Mouse (Mus musculus): ENCODE data around the gene Gm27021.

The Gm27021 gene

DNA sequence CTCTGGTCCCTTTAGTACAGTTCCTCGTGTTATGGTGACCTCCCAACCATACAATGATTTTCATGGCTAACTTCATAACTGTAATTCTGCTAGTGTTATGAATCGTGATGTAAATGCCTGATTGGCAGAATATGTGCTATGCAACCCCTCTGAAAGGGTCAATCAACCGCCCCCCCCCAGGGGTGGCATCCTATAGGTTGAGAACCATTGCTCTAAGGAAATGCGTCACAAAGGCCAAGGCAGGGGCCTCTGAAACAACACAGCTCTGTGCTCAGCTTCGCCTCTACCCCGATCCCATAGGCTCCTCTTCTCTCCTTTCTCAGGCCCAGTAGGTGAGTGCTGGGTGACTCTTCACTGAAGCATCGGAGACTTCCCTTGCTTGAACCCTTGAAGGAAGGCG lies 17.7 kb upstream of the Gm27021 start:
- DNase-seq (ENCODE audit: low spot score in 2 of 2), result no peak

DNA sequence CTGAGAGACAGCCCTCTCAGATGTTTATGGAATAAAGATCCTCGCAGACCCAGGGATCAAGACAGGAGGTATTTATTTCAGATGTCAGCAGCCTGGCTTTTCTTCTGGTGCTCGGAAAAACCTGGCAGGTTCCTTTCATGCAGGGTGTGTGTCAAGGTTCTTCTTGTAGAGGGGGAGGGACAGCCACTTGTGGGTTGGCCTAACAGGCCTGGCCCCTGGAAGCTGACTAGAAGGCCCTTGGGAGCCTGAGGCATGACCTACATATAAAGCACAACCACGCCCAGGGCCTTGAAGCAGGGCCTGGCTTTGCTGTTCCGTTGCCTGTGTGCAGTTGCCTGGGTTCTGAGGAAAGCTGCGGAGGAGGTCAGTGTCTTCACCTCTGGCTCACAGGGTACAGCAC lies 17.2 kb upstream of the Gm27021 start:
- DNase-seq (ENCODE audit: low spot score in 2 of 2), result no peak

- no peak for DNase-seq (ENCODE audit: low spot score in 2 of 2)
These were observed 16.2 kb upstream of the Gm27021 start for GRCm38 (mm10) chr8:120684082-120684481.

GRCm38 (mm10) chr8:120683602-120684001 lies 15.7 kb upstream of the Gm27021 start:
- peak in 1 of 2 experiments; percentile 51 for DNase-seq (ENCODE audit: low spot score in 2 of 2)

GRCm38 (mm10) chr8:120681113-120681512 lies 13.2 kb upstream of the Gm27021 start:
- DNase-seq (ENCODE audit: low spot score in 2 of 2), result no peak

DNA sequence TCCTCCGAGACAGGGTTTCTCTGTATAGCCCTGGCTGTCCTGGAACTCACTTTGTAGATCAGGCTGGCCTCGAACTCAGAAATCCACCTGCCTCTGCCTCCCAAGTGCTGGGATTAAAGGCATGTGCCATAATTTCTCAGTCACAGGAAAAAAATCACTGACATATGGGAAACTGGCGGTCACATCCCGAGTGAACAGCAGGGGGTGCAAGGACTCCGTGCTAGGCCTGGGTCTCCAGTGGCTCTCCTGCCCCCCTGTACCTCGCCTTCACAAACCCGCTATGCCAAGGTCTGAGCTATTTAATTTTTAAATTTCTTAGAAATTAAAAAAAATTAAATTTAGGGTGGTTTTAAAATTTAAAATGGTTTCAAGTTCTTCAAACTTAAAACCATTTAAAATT lies 12.5 kb upstream of the Gm27021 start:
- peak; percentile 56 to 59 for DNase-seq (ENCODE audit: low spot score in 2 of 2)

- DNase-seq (ENCODE audit: low spot score in 2 of 2), result no peak
These were observed 11.9 kb upstream of the Gm27021 start for GRCm38 (mm10) chr8:120679629-120680387.

DNA sequence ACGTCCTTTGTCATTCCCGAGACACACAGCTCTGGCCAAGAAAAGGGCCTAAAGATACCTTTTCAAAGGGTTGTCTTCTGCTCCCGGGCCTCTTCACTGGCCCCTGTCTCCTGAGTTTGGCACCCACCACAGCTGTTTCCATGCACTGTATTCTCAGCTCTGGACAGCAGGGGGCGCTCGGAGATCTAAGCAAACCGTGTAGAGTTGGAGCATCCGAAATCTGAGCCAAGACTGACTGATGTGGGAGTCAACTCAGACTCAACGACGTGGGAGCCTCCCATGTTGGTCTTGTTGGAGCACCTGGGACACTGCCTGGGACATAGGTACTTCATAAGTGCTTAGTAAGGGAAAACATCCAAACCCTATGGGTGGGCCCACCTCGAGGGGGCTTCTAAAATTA lies 10.6 kb upstream of the Gm27021 start:
- DNase-seq (ENCODE audit: low spot score in 2 of 2), result peak; percentile 88 to 92

DNA sequence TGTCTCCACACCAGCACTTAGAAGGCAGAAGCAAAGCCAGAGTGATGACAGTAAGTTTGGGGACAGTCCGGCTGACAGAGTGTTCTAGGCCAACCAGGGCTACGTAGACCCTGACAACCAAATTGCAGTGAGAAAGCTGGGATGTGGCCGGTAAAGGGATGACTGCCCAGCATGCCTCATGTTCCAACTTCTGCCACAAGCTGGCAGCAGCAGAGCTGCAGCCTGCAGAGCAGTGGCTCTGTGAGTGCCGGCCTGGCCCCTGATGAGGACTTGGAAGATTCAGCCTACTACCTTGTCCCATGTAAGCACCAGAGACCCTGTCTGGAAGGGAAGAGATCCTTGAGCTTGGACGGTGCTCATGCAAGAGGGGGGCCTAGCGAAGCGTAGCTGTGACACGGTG lies 7.8 kb upstream of the Gm27021 start:
- DNase-seq (ENCODE audit: low spot score in 2 of 2), result no peak

- DNase-seq (ENCODE audit: low spot score in 2 of 2), result no peak
These were observed 5.4 kb upstream of the Gm27021 start for GRCm38 (mm10) chr8:120673298-120673697.

DNA sequence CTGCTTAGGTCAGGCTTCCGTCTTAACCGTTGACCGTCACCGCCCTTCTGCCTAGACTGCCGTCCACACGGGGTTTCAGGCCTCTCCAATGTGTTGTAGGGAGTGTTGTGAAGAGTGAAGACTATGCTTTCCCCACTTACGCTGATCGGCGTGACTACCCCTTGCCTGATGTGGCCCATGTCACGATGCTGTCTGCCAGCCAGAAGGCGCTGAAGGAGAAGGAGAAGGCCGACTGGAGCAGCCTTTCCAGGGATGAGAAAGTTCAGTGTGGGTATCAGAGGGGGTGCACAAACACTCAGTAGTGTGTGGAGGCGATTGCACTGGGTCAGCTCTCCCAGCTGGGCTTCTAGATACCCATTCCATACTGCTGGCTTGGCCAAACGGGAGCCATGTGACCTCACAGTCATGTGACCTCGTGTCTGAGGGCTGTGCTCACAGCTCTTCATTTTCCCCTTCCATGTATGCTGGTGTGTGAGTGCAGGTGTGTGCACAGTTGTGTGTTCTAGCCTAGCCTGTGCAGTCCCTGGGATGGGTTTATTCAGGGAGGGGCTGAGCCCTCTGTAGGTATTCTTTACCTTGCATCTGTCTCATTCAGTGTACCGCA lies 4.8 kb upstream of the Gm27021 start:
- no peak for DNase-seq (ENCODE audit: low spot score in 2 of 2)

DNA sequence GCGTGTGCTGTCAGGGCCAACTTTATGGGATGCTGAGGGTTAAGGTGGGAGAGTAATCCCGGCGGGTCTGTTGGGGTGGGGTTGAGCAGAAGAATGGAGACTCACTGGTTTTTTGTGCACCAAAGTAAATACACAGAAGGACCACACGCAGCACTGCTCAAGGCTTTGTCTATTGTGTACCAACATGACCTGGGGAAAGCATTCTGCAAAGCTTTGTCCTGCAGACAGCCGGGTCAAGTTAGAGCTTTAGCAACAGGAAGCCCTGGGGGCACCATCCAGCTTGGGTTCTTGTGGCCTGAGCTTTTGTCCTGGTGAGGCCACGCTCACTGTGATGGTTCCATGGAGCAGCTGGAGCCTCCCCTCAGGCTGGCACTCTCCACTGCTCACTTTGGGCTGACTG lies 3.9 kb upstream of the Gm27021 start:
- no peak for DNase-seq (ENCODE audit: low spot score in 2 of 2)

DNA sequence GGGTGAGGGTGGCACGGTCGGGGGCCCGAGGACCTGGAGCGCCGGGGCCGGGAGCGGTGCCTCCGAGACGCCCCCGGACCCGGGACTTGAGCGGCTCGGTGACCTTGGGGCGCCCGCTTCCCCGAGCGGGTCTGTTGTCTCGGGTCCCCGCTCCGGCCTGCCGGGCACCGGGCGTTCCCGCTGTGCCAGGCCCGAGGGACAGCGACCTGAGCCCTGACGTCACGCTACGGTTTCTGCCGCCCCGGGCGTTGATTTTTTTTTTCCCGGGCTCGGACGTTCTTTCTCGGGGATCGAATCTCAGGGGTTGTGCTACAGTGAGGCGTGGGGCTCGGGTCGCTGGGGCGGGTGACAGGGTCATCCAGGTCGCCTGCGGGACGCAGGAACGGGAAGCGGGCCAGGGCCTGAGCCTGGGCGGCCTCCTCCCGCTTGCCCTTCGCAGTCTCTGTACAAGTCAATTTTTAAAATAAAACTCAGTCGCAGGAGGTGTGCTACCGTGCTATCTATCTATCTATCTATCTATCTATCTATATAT lies 561 bp upstream of the Gm27021 start, which contains the start of gene Emc8:
Gene Emc8 (minus strand): TSS at position 200 of the 532 bp plus-strand sequence.
- no peak for DNase-seq (ENCODE audit: low spot score in 2 of 2)

DNA sequence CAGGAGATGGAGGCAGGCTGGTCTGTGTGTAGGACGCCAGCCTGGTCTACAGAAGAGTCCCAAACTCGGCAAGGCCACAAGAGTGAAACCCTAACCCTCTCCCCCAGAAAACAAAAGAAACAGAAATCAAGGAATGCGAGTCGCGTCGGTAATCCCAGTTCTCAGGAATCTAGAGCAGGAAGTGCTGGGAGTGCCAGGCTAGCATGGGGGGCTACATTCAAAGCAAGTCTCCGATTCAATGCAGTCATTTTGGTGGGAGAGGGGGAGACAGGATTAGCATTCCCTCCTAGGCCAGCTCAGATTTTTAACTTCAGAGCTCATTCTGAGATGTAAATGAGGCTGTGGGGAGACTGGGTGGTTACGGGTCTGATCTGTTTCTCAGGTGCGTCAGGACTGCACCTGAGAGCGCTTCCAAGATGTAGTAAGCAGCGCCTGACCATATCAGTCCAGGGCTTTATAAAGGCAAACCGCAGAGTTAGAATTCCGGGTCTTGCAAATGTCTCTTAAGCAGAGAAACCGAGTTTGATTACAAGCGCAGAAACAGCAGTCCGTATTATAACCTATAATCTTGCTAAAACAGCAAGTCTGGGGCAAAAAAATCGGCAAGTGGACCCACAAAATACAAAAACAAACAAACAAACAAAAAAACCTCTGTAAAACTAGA lies 940 bp downstream of the Gm27021 start:
- DNase-seq (ENCODE audit: low spot score in 2 of 2), result no peak

- DNase-seq (ENCODE audit: low spot score in 2 of 2), result no peak
These were observed 2.0 kb downstream of the Gm27021 start for GRCm38 (mm10) chr8:120665726-120666455.

DNA sequence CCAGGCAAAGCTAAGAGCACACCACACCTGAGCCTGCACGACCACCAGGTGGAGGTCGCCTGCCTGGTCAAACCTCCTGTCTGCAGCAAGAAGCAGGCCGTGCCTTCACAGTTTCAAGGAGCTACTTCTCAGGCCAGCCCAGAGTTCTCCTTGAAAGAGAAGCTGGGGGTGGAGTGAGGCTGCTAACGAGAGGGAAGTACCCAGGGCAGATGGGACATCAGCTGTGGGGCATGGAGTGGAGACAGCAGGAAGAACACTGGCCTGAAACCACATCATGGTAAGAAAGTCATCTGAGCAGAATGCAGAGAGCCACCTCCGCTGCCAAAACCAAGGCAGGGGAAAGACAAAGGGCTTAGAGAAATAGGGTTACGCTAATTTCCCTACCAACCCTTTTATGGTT lies 3.3 kb downstream of the Gm27021 start:
- no peak for DNase-seq (ENCODE audit: low spot score in 2 of 2)

GRCm38 (mm10) chr8:120657415-120657814 lies 10.5 kb downstream of the Gm27021 start:
- DNase-seq (ENCODE audit: low spot score in 2 of 2), result no peak

DNA sequence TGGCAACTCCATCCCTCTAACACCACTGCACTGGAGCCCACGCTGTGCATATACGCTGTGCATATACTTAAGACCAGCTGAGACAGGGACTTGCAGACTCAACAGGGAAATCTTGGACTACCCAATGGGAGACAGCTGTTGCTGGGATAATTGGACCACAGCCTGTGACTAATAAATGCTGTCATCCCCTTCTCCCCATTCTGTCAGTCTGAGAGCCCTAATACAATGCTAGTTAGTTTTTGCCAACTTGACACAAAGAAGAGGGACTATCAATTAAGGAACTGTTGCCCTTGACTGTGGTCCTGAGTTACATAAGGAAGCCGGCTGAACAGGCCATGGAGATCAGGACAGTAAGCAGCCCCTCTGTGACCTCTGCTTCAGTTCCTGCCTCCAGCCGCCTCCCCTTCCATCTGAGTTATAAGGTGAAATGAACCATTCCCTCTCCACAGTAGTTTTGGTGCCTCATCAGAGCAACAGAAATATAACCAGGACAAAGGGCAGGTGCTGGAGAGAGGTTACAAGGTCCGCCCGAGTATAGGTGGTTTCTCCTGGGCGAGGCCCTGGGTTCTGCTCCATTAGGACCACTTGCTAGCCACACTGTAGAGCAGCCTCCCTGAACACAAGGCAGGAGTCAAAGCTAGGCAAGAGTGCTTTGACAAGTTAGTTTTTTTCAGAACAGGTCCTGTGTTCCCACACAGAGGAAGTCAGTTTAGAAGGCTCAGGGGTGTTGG lies 11.4 kb downstream of the Gm27021 start:
- no peak for DNase-seq (ENCODE audit: low spot score in 2 of 2)

DNA sequence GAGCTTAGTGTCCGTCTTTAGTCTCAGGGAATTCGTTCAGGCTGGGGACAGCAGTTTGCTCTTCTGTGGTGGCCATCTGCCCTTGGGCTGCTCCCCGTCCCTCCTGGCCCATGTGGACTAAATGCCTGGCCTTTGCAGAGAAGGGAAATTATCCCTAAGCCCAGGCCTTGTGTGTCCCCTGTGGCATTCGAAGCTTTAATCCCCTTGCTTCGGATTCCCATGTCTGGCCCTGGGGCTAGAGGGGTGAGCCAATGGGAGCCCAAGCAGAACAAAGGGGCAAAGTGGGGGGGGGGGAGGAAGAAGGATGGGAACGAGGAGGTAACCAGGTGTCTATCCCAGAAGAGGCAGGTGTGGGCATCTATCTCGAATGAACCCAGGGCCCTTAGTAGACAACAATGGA lies 20.3 kb downstream of the Gm27021 start, which contains the start of gene 1190005I06Rik:
Gene 1190005I06Rik (minus strand): TSS at position 101 of the 400 bp plus-strand sequence.
- no peak for DNase-seq (ENCODE audit: low spot score in 2 of 2)

- DNase-seq (ENCODE audit: low spot score in 2 of 2), result peak; percentile 57 to 64
These were observed 23.2 kb downstream of the Gm27021 start for GRCm38 (mm10) chr8:120644663-120645062.

GRCm38 (mm10) chr8:120642031-120642662 lies 25.7 kb downstream of the Gm27021 start:
- DNase-seq (ENCODE audit: low spot score in 2 of 2), result no peak
